Mouse (Mus musculus) ES-E14 (cell line): ENCODE data around the gene Uvrag. TPM values are rescaled to one million over a fixed set of nuclear protein-coding genes. Genes with fewer than 3 reads are reported as not detected.

Experiments used
- DNase-seq: peaks from one replicate; pipeline ENCODE4 v3.0.0-alpha.2; 2013; ENCODE audit warnings: low read depth, low spot score
- H3K27ac ChIP-seq: 2 replicates; pipeline ENCODE4 v1.5.1; 2012; ENCODE audit warnings: low read depth, mild to moderate bottlenecking, low read length, moderate library complexity, mixed read lengths; ENCODE audit not compliant: poor library complexity, insufficient read depth, severe bottlenecking
- H3K36me3 ChIP-seq: 2 replicates; pipeline ENCODE4 v1.6.1; 2012; ENCODE audit warnings: mild to moderate bottlenecking, low read length, moderate library complexity, mixed read lengths; ENCODE audit not compliant: control insufficient read depth, poor library complexity, insufficient read depth, severe bottlenecking
- H3K4me1 ChIP-seq, 2 experiments: fragments of 150-350 bp in 1 of 2; sonication (generic) in 1 of 2; 2 replicates each; pipeline ENCODE4 v1.6.1; 2012; ENCODE audit warnings: low read length in 2 of 2, mild to moderate bottlenecking in 1 of 2, mixed read lengths in 1 of 2; ENCODE audit not compliant: control insufficient read depth in 2 of 2, insufficient read depth in 2 of 2, poor library complexity in 1 of 2
- H3K4me3 ChIP-seq, 2 experiments: fragments of 150-350 bp in 1 of 2; sonication (generic) in 1 of 2; 2 replicates each; pipeline ENCODE4 v1.5.1; 2012; ENCODE audit warnings: low read length in 2 of 2, low read depth in 1 of 2, mild to moderate bottlenecking in 1 of 2, mixed read lengths in 1 of 2; ENCODE audit not compliant: insufficient read depth in 1 of 2, poor library complexity in 1 of 2, severe bottlenecking in 1 of 2
- H3K9ac ChIP-seq: 2 replicates; pipeline ENCODE4 v1.6.1; 2012; ENCODE audit warnings: low read depth, mild to moderate bottlenecking, low read length, mixed read lengths; ENCODE audit not compliant: poor library complexity, insufficient read depth, severe bottlenecking
- H3K9me3 ChIP-seq: fragments of 150-350 bp; sonication (generic); 2 replicates; pipeline ENCODE4 v1.6.1; 2012; ENCODE audit warnings: low read depth, mild to moderate bottlenecking, low read length; ENCODE audit not compliant: control insufficient read depth, insufficient read depth
- CHD2 ChIP-seq: IDR thresholded peaks from 2 replicates; pipeline ENCODE4 v1.6.1; 2014; ENCODE audit warnings: mild to moderate bottlenecking, low read depth, low read length, inconsistent platforms
- HCFC1 ChIP-seq: IDR thresholded peaks from 2 replicates; pipeline ENCODE4 v1.6.1; 2012; ENCODE audit warnings: low read length, inconsistent platforms, borderline replicate concordance; ENCODE audit not compliant: insufficient read depth
- MAFK ChIP-seq: IDR thresholded peaks from 2 replicates; pipeline ENCODE4 v1.6.1; 2014; ENCODE audit warnings: mild to moderate bottlenecking, low read depth, low read length, inconsistent platforms; ENCODE audit not compliant: insufficient read depth
- ZC3H11A ChIP-seq: IDR thresholded peaks from 2 replicates; pipeline ENCODE4 v1.6.1; 2012; ENCODE audit warnings: low read depth, mild to moderate bottlenecking, inconsistent platforms, low read length, borderline replicate concordance
- ZNF384 ChIP-seq: IDR thresholded peaks from 2 replicates; pipeline ENCODE4 v1.6.1; 2012; ENCODE audit warnings: low read depth, low read length, inconsistent platforms
- in situ Hi-C, 2 experiments: fragments of 600-800 bp; cut with MboI; formaldehyde crosslinking; loops; one replicate each; pipeline ENCODE4 v1.15.1; 2025; ENCODE audit warnings: low sequenced_read_pairs in 2 of 2, inconsistent platforms in 1 of 2; ENCODE audit not compliant: unreplicated experiment in 2 of 2
- total RNA-seq: library from RNA; depleted of rRNA; stranded (reverse); fragments of 300-350 nt; gene quantifications from 2 replicates; pipeline ENCODE4 v1.2.3, GENCODE M21; 2012

Uvrag gene
- total RNA-seq, 1 experiment, result 14.6 TPM

GRCm38 (mm10) chr7:99061056-99061680, 79.8 kb downstream of the Uvrag start:
- H3K36me3 ChIP-seq, result no peaks in the 10 kb centered on the region; the same call in 1 of the 2 replicates
- H3K9ac ChIP-seq, result no peak overlapping the region
- H3K4me1 ChIP-seq, result no peaks in the 10 kb centered on the region; a peak in 1 of 4 replicates
- no peaks in the 10 kb centered on the region for H3K9me3 ChIP-seq
- in situ Hi-C loops, result no loop called here
- DNase-seq, result no peak
- TF ChIP-seq ZC3H11A (no peak), HCFC1 (no peak), ZNF384 (no peak), CHD2 (no peak), MAFK (no peak)
- H3K27ac ChIP-seq, result no peak overlapping the region
- no peak overlapping the region for H3K4me3 ChIP-seq

- TF ChIP-seq MAFK, result no peak
- TF ChIP-seq ZC3H11A, result no peak
- no peak for TF ChIP-seq ZNF384
- TF ChIP-seq HCFC1, result no peak
- TF ChIP-seq CHD2, result no peak
- Histone ChIP-seq H3K4me1 (no peaks in the 10 kb centered on the region), H3K4me3 (no peak overlapping the region), H3K27ac (no peak overlapping the region), H3K36me3 (no peaks in the 10 kb centered on the region; the same call in 1 of the 2 replicates), H3K9me3 (no peaks in the 10 kb centered on the region), H3K9ac (no peak overlapping the region)
- in situ Hi-C loops, result no loop called here
- DNase-seq, result no peak
Observed at GRCm38 (mm10) chr7:99060476-99060875, 80.5 kb downstream of the Uvrag start.

GRCm38 (mm10) chr7:99059934-99060333, 81.0 kb downstream of the Uvrag start:
- Histone ChIP-seq H3K27ac (no peak overlapping the region), H3K9me3 (no peaks in the 10 kb centered on the region), H3K9ac (no peak overlapping the region), H3K4me1 (no peaks in the 10 kb centered on the region), H3K4me3 (no peak overlapping the region), H3K36me3 (no peaks in the 10 kb centered on the region; the same call in 1 of the 2 replicates)
- in situ Hi-C loops, result no loop called here
- no peak for DNase-seq
- 0 out of 2 replicates have a peak, but pooled peaks have one; percentile 8 for TF ChIP-seq MAFK
- no peak for TF ChIP-seq CHD2

GRCm38 (mm10) chr7:99057053-99057630, 83.8 kb downstream of the Uvrag start:
- TF ChIP-seq MAFK, result no peak
- no peak for TF ChIP-seq ZC3H11A
- TF ChIP-seq HCFC1, result no peak
- TF ChIP-seq CHD2, result no peak
- no peak for TF ChIP-seq ZNF384
- Histone ChIP-seq H3K4me3 (no peak overlapping the region), H3K4me1 (no peaks in the 10 kb centered on the region), H3K9me3 (no peaks in the 10 kb centered on the region), H3K27ac (no peak overlapping the region), H3K9ac (no peak overlapping the region), H3K36me3 (no peaks in the 10 kb centered on the region; the same call in 1 of the 2 replicates)
- in situ Hi-C loops, result no loop called here
- DNase-seq, result no peak
